Mouse (Mus musculus): ENCODE measurements around the gene Ltf. TPM values are rescaled to one million over a fixed set of nuclear protein-coding genes. Genes with fewer than 3 reads are reported as not detected.

The Ltf gene
- total RNA-seq (2021): under 1 TPM; 0.75 to 0.84 TPM

GRCm38 (mm10) chr9:111019022-111019421, at the start of gene Ltf:
Ltf (plus strand) TSS chr9:111019271.
- intact Hi-C loops (cut with DNase I): no loop called here
- no peak for DNase-seq

GRCm38 (mm10) chr9:110979411-110979810, 39.7 kb upstream of the Ltf start:
- intact Hi-C loops (cut with DNase I): no loop called here
- no peak for DNase-seq

GRCm38 (mm10) chr9:110982351-110982750, 36.7 kb upstream of the Ltf start:
- no peak for DNase-seq

GRCm38 (mm10) chr9:110984096-110984495, 35.0 kb upstream of the Ltf start:
- intact Hi-C loops (cut with DNase I): no loop called here
- no peak for DNase-seq

More at GRCm38 (mm10) chr9:110982351-110982750, 36.7 kb upstream of the Ltf start:
- intact Hi-C loops (cut with DNase I): no loop called here

- DNase-seq: no peak
- intact Hi-C loops (cut with DNase I): no loop called here
Observed at GRCm38 (mm10) chr9:110985541-110985940, 33.5 kb upstream of the Ltf start.

GRCm38 (mm10) chr9:110985951-110986350, 33.1 kb upstream of the Ltf start:
- intact Hi-C loops (cut with DNase I): no loop called here
- DNase-seq: no peak

- no peak for DNase-seq
- intact Hi-C loops (cut with DNase I): no loop called here
Observed at GRCm38 (mm10) chr9:110987331-110987730, 31.7 kb upstream of the Ltf start.

- intact Hi-C loops (cut with DNase I): no loop called here
- DNase-seq: no peak
Observed at GRCm38 (mm10) chr9:110988078-110988477, 31.0 kb upstream of the Ltf start.

GRCm38 (mm10) chr9:110989141-110989540, 29.9 kb upstream of the Ltf start:
- intact Hi-C loops (cut with DNase I): no loop called here
- no peak for DNase-seq

- intact Hi-C loops (cut with DNase I): no loop called here
- DNase-seq: no peak
Observed at GRCm38 (mm10) chr9:110989543-110989942, 29.5 kb upstream of the Ltf start.

GRCm38 (mm10) chr9:110990204-110990603, 28.9 kb upstream of the Ltf start, which contains the start of gene Rtp3:
Rtp3 (minus strand) TSS chr9:110990583.
- intact Hi-C loops (cut with DNase I): no loop called here

GRCm38 (mm10) chr9:110993281-110993709, 25.8 kb upstream of the Ltf start:
- DNase-seq: no peak
- intact Hi-C loops (cut with DNase I): no loop called here

More at GRCm38 (mm10) chr9:110990204-110990603, 28.9 kb upstream of the Ltf start, which contains the start of gene Rtp3:
- DNase-seq: peak; percentile 31 to 58

- peak; percentile 71 to 76 for DNase-seq
- intact Hi-C loops (cut with DNase I): loop anchor here (5.0 kb wide), 2 partner anchors 72 to 293 kb away; no protein-coding TSS in a partner anchor
Observed at GRCm38 (mm10) chr9:110994716-110995172, 24.3 kb upstream of the Ltf start.

GRCm38 (mm10) chr9:110997245-110997644, 21.8 kb upstream of the Ltf start:
- DNase-seq: peak; percentile 75 to 77
- intact Hi-C loops (cut with DNase I): loop anchor here (1.0 to 5.0 kb wide), 3 partner anchors 75 to 290 kb away; no protein-coding TSS in a partner anchor

GRCm38 (mm10) chr9:110999056-110999455, 20.0 kb upstream of the Ltf start:
- intact Hi-C loops (cut with DNase I): loop anchor here (5.0 kb wide), 2 partner anchors 77 to 288 kb away; no protein-coding TSS in a partner anchor
- DNase-seq: no peak

- DNase-seq: peak in 1 of 2 experiments; percentile 43
- intact Hi-C loops (cut with DNase I): loop anchor here (5.0 kb wide), 2 partner anchors 78 to 287 kb away; no protein-coding TSS in a partner anchor
Observed at GRCm38 (mm10) chr9:110999856-111000255, 19.2 kb upstream of the Ltf start.

- no peak for DNase-seq
- intact Hi-C loops (cut with DNase I): no loop called here
Observed at GRCm38 (mm10) chr9:111001621-111002020, 17.4 kb upstream of the Ltf start.

- intact Hi-C loops (cut with DNase I): no loop called here
- DNase-seq: no peak
Observed at GRCm38 (mm10) chr9:111003279-111003678, 15.8 kb upstream of the Ltf start.

GRCm38 (mm10) chr9:111006544-111006943, 12.5 kb upstream of the Ltf start:
- DNase-seq: no peak
- intact Hi-C loops (cut with DNase I): no loop called here

- DNase-seq: no peak
- intact Hi-C loops (cut with DNase I): no loop called here
Observed at GRCm38 (mm10) chr9:111009763-111010162, 9.3 kb upstream of the Ltf start.

- no peak for DNase-seq
- intact Hi-C loops (cut with DNase I): no loop called here
Observed at GRCm38 (mm10) chr9:111011550-111011949, 7.5 kb upstream of the Ltf start.

- intact Hi-C loops (cut with DNase I): no loop called here
Observed at GRCm38 (mm10) chr9:111012041-111012440, 7.0 kb upstream of the Ltf start.

GRCm38 (mm10) chr9:111015658-111016057, 3.4 kb upstream of the Ltf start:
- intact Hi-C loops (cut with DNase I): no loop called here
- DNase-seq: no peak

More at GRCm38 (mm10) chr9:111012041-111012440, 7.0 kb upstream of the Ltf start:
- DNase-seq: no peak

All from heart, postnatal 36 days (tissue).